In genomic region chr17:24595126-24596072, GRCm38 (mm10) we compare ENCODE assay signal across 8 mouse cellular contexts. TPM values are rescaled to one million over a fixed set of nuclear protein-coding genes. Genes with fewer than 3 reads are reported as not detected.
A peak's percentile ranks its signal among the peaks of the same experiment; 100 is the strongest.
DNase-seq lines count a peak whose midpoint lies in the region; ATAC-seq and TF ChIP-seq lines count a peak whose summit lies in the region.

No protein-coding gene starts in this region.

- 79% methylated on average over 17 of the region's 17 CpGs for WGBS in embryonic facial prominence, embryonic 11.5 days
- 80% methylated on average over 17 of the region's 17 CpGs for WGBS in embryonic facial prominence, embryonic 10.5 days
- 64% methylated on average over 17 of the region's 17 CpGs for WGBS in lung, embryonic 14.5 days
- WGBS in limb, embryonic 14.5 days: 72% methylated on average over 17 of the region's 17 CpGs
- 68% methylated on average over 17 of the region's 17 CpGs for WGBS in kidney, adult 2 months

- peak; percentile 2 for DNase-seq in embryonic facial prominence, embryonic 11.5 days (ENCODE audit: low spot score)
- no peak for DNase-seq in embryonic facial prominence, embryonic 10.5 days (ENCODE audit: low spot score)
- DNase-seq in lung, embryonic 14.5 days: peak; percentile 25
- DNase-seq in lung, postnatal 14 days: no peak
- DNase-seq in adrenal gland, postnatal 36 days: peak; percentile 18 to 35
- DNase-seq in limb, embryonic 14.5 days (ENCODE audit: low spot score): no peak
- no peak for DNase-seq in kidney, adult 2 months
- no peak for DNase-seq in layer of hippocampus, adult 18-20 months (ENCODE audit: low spot score in 2 of 2)

- no peaks in the 10 kb centered on the region for H3K9me3 ChIP-seq in embryonic facial prominence, embryonic 11.5 days (replicated peaks; ENCODE audit: control insufficient read depth, low read length)
- H3K9me3 ChIP-seq in embryonic facial prominence, embryonic 10.5 days: no peaks in the 10 kb centered on the region
- H3K9me3 ChIP-seq in lung, embryonic 14.5 days (ENCODE audit: low read depth, low read length): no peaks in the 10 kb centered on the region
- no peaks in the 10 kb centered on the region for H3K9me3 ChIP-seq in limb, embryonic 14.5 days (ENCODE audit: control insufficient read depth, low read length)

- H3K27me3 ChIP-seq in embryonic facial prominence, embryonic 11.5 days (ENCODE audit: control insufficient read depth, insufficient read depth, low read length): no peaks in the 10 kb centered on the region
- no peaks in the 10 kb centered on the region for H3K27me3 ChIP-seq in embryonic facial prominence, embryonic 10.5 days (replicated peaks; ENCODE audit: low read depth, poor library complexity, severe bottlenecking)
- H3K27me3 ChIP-seq in lung, embryonic 14.5 days (ENCODE audit: insufficient read depth, low read length): no peaks in the 10 kb centered on the region
- no peaks in the 10 kb centered on the region for H3K27me3 ChIP-seq in limb, embryonic 14.5 days (ENCODE audit: control insufficient read depth, insufficient read depth, low read length)
- H3K27me3 ChIP-seq in kidney, adult 2 months (replicated peaks; ENCODE audit: control insufficient read depth, insufficient read depth, low read length): no peaks in the 10 kb centered on the region

- TF ChIP-seq CTCF in lung, embryonic 14.5 days (IDR thresholded peaks at IDR 0.05; ENCODE audit: low read depth): peak; percentile 50
- TF ChIP-seq CTCF in kidney, adult 2 months (conservative IDR thresholded peaks at IDR 0.05; ENCODE audit: insufficient read depth, insufficient read length, low read depth, low read length): no peak; the same call in 1 of the 2 replicates

- no peak overlapping the region for H3K4me3 ChIP-seq in embryonic facial prominence, embryonic 11.5 days (ENCODE audit: low read depth, low read length)
- H3K4me3 ChIP-seq in embryonic facial prominence, embryonic 10.5 days: no peak overlapping the region
- H3K4me3 ChIP-seq in lung, embryonic 14.5 days (ENCODE audit: low read depth, low read length): no peak overlapping the region
- no peak overlapping the region for H3K4me3 ChIP-seq in limb, embryonic 14.5 days (replicated peaks; ENCODE audit: low read length)
- H3K4me3 ChIP-seq in kidney, adult 2 months (ENCODE audit: insufficient read depth, low read depth, low read length): no peak overlapping the region

- H3K36me3 ChIP-seq in embryonic facial prominence, embryonic 11.5 days (replicated peaks; ENCODE audit: control insufficient read depth, insufficient read depth, low read depth, low read length): peaks cover 9% of the 10 kb centered on the region
- peaks cover 100% of the 10 kb centered on the region for H3K36me3 ChIP-seq in embryonic facial prominence, embryonic 10.5 days (replicated peaks)
- peaks cover 94% of the 10 kb centered on the region for H3K36me3 ChIP-seq in lung, embryonic 14.5 days (ENCODE audit: insufficient read depth)
- H3K36me3 ChIP-seq in limb, embryonic 14.5 days (ENCODE audit: control insufficient read depth, insufficient read depth, low read length): peaks cover 100% of the 10 kb centered on the region
- 0 out of 2 replicates have a peak, but pooled peaks cover 2% of the 10 kb centered on the region for H3K36me3 ChIP-seq in kidney, adult 2 months (ENCODE audit: control insufficient read depth, insufficient read depth, low read length)

- no peak overlapping the region for H3K9ac ChIP-seq in embryonic facial prominence, embryonic 11.5 days (replicated peaks; ENCODE audit: low read length)
- H3K9ac ChIP-seq in lung, embryonic 14.5 days: no peak overlapping the region
- H3K9ac ChIP-seq in limb, embryonic 14.5 days (ENCODE audit: low read depth, low read length, severe bottlenecking): no peak overlapping the region

- no peak overlapping the region for H3K4me2 ChIP-seq in embryonic facial prominence, embryonic 11.5 days (ENCODE audit: low read depth, low read length)
- no peak overlapping the region for H3K4me2 ChIP-seq in lung, embryonic 14.5 days
- no peak overlapping the region for H3K4me2 ChIP-seq in limb, embryonic 14.5 days (replicated peaks; ENCODE audit: low read depth, low read length, severe bottlenecking)

- ATAC-seq in embryonic facial prominence, embryonic 11.5 days (replicated peaks; ENCODE audit: insufficient number of reproducible peaks, low FRiP score, low TSS enrichment, low read depth): no peak
- no peak; the same call in 1 of the 2 replicates for ATAC-seq in lung, embryonic 14.5 days (ENCODE audit: insufficient read depth)
- ATAC-seq in limb, embryonic 14.5 days (ENCODE audit: low FRiP score, low read depth): peak; percentile 23; the same call in 1 of the 2 replicates

- H3K27ac ChIP-seq in embryonic facial prominence, embryonic 11.5 days (replicated peaks; ENCODE audit: low read depth, low read length): no peak overlapping the region
- no peak overlapping the region for H3K27ac ChIP-seq in embryonic facial prominence, embryonic 10.5 days (replicated peaks)
- H3K27ac ChIP-seq in lung, embryonic 14.5 days (ENCODE audit: low read depth): 0 out of 2 replicates have a peak overlapping the region, but pooled peaks have one; percentile 9
- no peak overlapping the region for H3K27ac ChIP-seq in limb, embryonic 14.5 days (replicated peaks; ENCODE audit: low read depth, low read length)
- H3K27ac ChIP-seq in kidney, adult 2 months (ENCODE audit: insufficient read depth, low read depth, low read length): no peak overlapping the region

- H3K4me1 ChIP-seq in embryonic facial prominence, embryonic 11.5 days (ENCODE audit: control insufficient read depth, insufficient read depth, low read length): no peaks in the 10 kb centered on the region
- H3K4me1 ChIP-seq in embryonic facial prominence, embryonic 10.5 days: no peaks in the 10 kb centered on the region
- H3K4me1 ChIP-seq in lung, embryonic 14.5 days (ENCODE audit: insufficient read depth): no peaks in the 10 kb centered on the region
- no peaks in the 10 kb centered on the region for H3K4me1 ChIP-seq in limb, embryonic 14.5 days (ENCODE audit: control insufficient read depth, insufficient read depth, low read length)
- no peaks in the 10 kb centered on the region for H3K4me1 ChIP-seq in kidney, adult 2 months (ENCODE audit: control insufficient read depth, insufficient read depth, low read length)

- TF ChIP-seq POLR2A in limb, embryonic 14.5 days (IDR thresholded peaks at IDR 0.05; ENCODE audit: borderline replicate concordance, extremely low read depth, insufficient read depth, insufficient read length): no peak
- no peak for TF ChIP-seq POLR2A in kidney, adult 2 months (IDR thresholded peaks at IDR 0.05; ENCODE audit: low read depth, low read length)

RNA-seq across cellular contexts. Expression of gene Tsc2, which starts 37.0 kb away (rescaled TPM):
- polyA plus RNA-seq in embryonic facial prominence, embryonic 11.5 days (2014; fragmentation: Nextera tagmentation; extraction: Ambion mirVana): 46.2 and 56.4 TPM in 2 replicates
- polyA plus RNA-seq in embryonic facial prominence, embryonic 10.5 days (2016; fragmentation: Nextera tagmentation; extraction: Ambion mirVana): 70.2 and 70.4 TPM in 2 replicates
- polyA plus RNA-seq in lung, embryonic 14.5 days (2014; fragmentation: Nextera tagmentation; extraction: Ambion mirVana): 62.2 and 66.5 TPM in 2 replicates
- 100 to 1,000 TPM in 1 of 2 experiments, 10 to 100 TPM in 1; 79.2 to 103 TPM for total RNA-seq in adrenal gland, postnatal 36 days (2021)
- 162 and 199 TPM in 2 replicates for polyA plus RNA-seq in limb, embryonic 14.5 days (2012; rRNA removed)
- 62.9 and 70.6 TPM in 2 replicates for polyA plus RNA-seq in limb, embryonic 14.5 days (2014; fragmentation: Nextera tagmentation; extraction: Ambion mirVana)
- 152 and 174 TPM in 2 replicates for polyA plus RNA-seq in kidney, adult 2 months (2012; rRNA removed)
- total RNA-seq in layer of hippocampus, adult 18-20 months (2021): 100 to 1,000 TPM; 182 to 189 TPM

RNA-seq across cellular contexts. Expression of gene Nthl1, which starts 37.1 kb away (rescaled TPM):
- polyA plus RNA-seq in embryonic facial prominence, embryonic 11.5 days (2014; fragmentation: Nextera tagmentation; extraction: Ambion mirVana): 18.6 and 22.9 TPM in 2 replicates
- polyA plus RNA-seq in embryonic facial prominence, embryonic 10.5 days (2016; fragmentation: Nextera tagmentation; extraction: Ambion mirVana): 22.4 and 27.3 TPM in 2 replicates
- polyA plus RNA-seq in lung, embryonic 14.5 days (2014; fragmentation: Nextera tagmentation; extraction: Ambion mirVana): 15.9 and 18.6 TPM in 2 replicates
- total RNA-seq in adrenal gland, postnatal 36 days (2021): 1 to 10 TPM; 7.8 TPM
- 28.5 and 30.0 TPM in 2 replicates for polyA plus RNA-seq in limb, embryonic 14.5 days (2012; rRNA removed)
- polyA plus RNA-seq in limb, embryonic 14.5 days (2014; fragmentation: Nextera tagmentation; extraction: Ambion mirVana): 17.8 and 21.5 TPM in 2 replicates
- 13.6 and 15.8 TPM in 2 replicates for polyA plus RNA-seq in kidney, adult 2 months (2012; rRNA removed)
- 1 to 10 TPM; 4.9 to 6.1 TPM for total RNA-seq in layer of hippocampus, adult 18-20 months (2021)

RNA-seq across cellular contexts. Expression of gene Pkd1, which starts 45.8 kb away (rescaled TPM):
- polyA plus RNA-seq in embryonic facial prominence, embryonic 11.5 days (2014; fragmentation: Nextera tagmentation; extraction: Ambion mirVana): 9.6 and 16.6 TPM in 2 replicates
- polyA plus RNA-seq in embryonic facial prominence, embryonic 10.5 days (2016; fragmentation: Nextera tagmentation; extraction: Ambion mirVana): 14.9 and 16.3 TPM in 2 replicates
- polyA plus RNA-seq in lung, embryonic 14.5 days (2014; fragmentation: Nextera tagmentation; extraction: Ambion mirVana): 27.6 and 34.0 TPM in 2 replicates
- 10 to 100 TPM; 46.9 to 49.1 TPM for total RNA-seq in adrenal gland, postnatal 36 days (2021)
- polyA plus RNA-seq in limb, embryonic 14.5 days (2012; rRNA removed): 73.6 and 106 TPM in 2 replicates
- 49.1 and 50.5 TPM in 2 replicates for polyA plus RNA-seq in limb, embryonic 14.5 days (2014; fragmentation: Nextera tagmentation; extraction: Ambion mirVana)
- polyA plus RNA-seq in kidney, adult 2 months (2012; rRNA removed): 34.6 and 42.9 TPM in 2 replicates
- total RNA-seq in layer of hippocampus, adult 18-20 months (2021): 10 to 100 TPM; 78.8 to 80.0 TPM

RNA-seq across cellular contexts. Expression of gene Slc9a3r2, which starts 54.7 kb away (rescaled TPM):
- polyA plus RNA-seq in embryonic facial prominence, embryonic 11.5 days (2014; fragmentation: Nextera tagmentation; extraction: Ambion mirVana): 48.3 and 50.2 TPM in 2 replicates
- polyA plus RNA-seq in embryonic facial prominence, embryonic 10.5 days (2016; fragmentation: Nextera tagmentation; extraction: Ambion mirVana): 31.7 and 37.3 TPM in 2 replicates
- 67.8 and 68.3 TPM in 2 replicates for polyA plus RNA-seq in lung, embryonic 14.5 days (2014; fragmentation: Nextera tagmentation; extraction: Ambion mirVana)
- 10 to 100 TPM; 48.0 to 88.5 TPM for total RNA-seq in adrenal gland, postnatal 36 days (2021)
- polyA plus RNA-seq in limb, embryonic 14.5 days (2012; rRNA removed): 56.2 and 65.0 TPM in 2 replicates
- 60.1 and 71.5 TPM in 2 replicates for polyA plus RNA-seq in limb, embryonic 14.5 days (2014; fragmentation: Nextera tagmentation; extraction: Ambion mirVana)
- polyA plus RNA-seq in kidney, adult 2 months (2012; rRNA removed): 111 and 123 TPM in 2 replicates
- 10 to 100 TPM; 39.7 to 41.0 TPM for total RNA-seq in layer of hippocampus, adult 18-20 months (2021)

Comparison
In these comparisons a context has a peak if more than half of its experiments do, and no peak if none do; other contexts are left out.
1. DNase-seq: peak in embryonic facial prominence, embryonic 11.5 days (single experiment), lung, embryonic 14.5 days (single experiment) and adrenal gland, postnatal 36 days (2 of 2); none in embryonic facial prominence, embryonic 10.5 days (single experiment), lung, postnatal 14 days (single experiment), limb, embryonic 14.5 days (single experiment), kidney, adult 2 months (single experiment) and layer of hippocampus, adult 18-20 months (0 of 2).